Mouse (Mus musculus) kidney, postnatal 36 days (tissue): ENCODE data around the gene Cit.

Source experiments
- DNase-seq, 2 experiments: peaks; one replicate each; pipeline ENCODE4 v3.0.0; 2021 to 2022; ENCODE audit warnings: mixed read lengths in 2 of 2

Gene Cit

GRCm38 (mm10) chr5:116013821-116014220 lies 168.7 kb downstream of the Cit start:
- no peak for DNase-seq

GRCm38 (mm10) chr5:116014237-116014636 lies 169.2 kb downstream of the Cit start:
- DNase-seq, result no peak

GRCm38 (mm10) chr5:116016542-116016941 lies 171.5 kb downstream of the Cit start:
- no peak for DNase-seq

GRCm38 (mm10) chr5:116017391-116017790 lies 172.3 kb downstream of the Cit start:
- no peak for DNase-seq

GRCm38 (mm10) chr5:116018196-116018595 lies 173.1 kb downstream of the Cit start:
- DNase-seq, result no peak

GRCm38 (mm10) chr5:116018784-116019183 lies 173.7 kb downstream of the Cit start:
- DNase-seq, result peak; percentile 86 to 88

- peak; percentile 71 to 72 for DNase-seq
These were observed 174.3 kb downstream of the Cit start for GRCm38 (mm10) chr5:116019371-116019770.

- no peak for DNase-seq
These were observed 176.5 kb downstream of the Cit start for GRCm38 (mm10) chr5:116021552-116021951.

- DNase-seq, result no peak
These were observed 177.1 kb downstream of the Cit start for GRCm38 (mm10) chr5:116022131-116022530.

GRCm38 (mm10) chr5:116022658-116023200 lies 177.7 kb downstream of the Cit start:
- DNase-seq, result no peak

- peak; percentile 70 to 79 for DNase-seq
These were observed 178.2 kb downstream of the Cit start for GRCm38 (mm10) chr5:116023251-116023661.

GRCm38 (mm10) chr5:116023821-116024284 lies 178.8 kb downstream of the Cit start:
- peak in 1 of 2 experiments; percentile 52 for DNase-seq

- DNase-seq, result peak; percentile 95 to 96
These were observed 179.3 kb downstream of the Cit start, which contains the start of gene Prkab1 for GRCm38 (mm10) chr5:116024327-116024739. Gene Prkab1 (minus strand): TSS chr5:116024508.

- DNase-seq, result no peak
These were observed 181.0 kb downstream of the Cit start for GRCm38 (mm10) chr5:116026107-116026506.

- DNase-seq, result no peak
These were observed 181.5 kb downstream of the Cit start for GRCm38 (mm10) chr5:116026561-116026960.

GRCm38 (mm10) chr5:116029071-116029470 lies 184.0 kb downstream of the Cit start:
- no peak for DNase-seq

GRCm38 (mm10) chr5:116030566-116031189 lies 185.6 kb downstream of the Cit start:
- DNase-seq, result no peak

GRCm38 (mm10) chr5:116031190-116031577 lies 186.1 kb downstream of the Cit start:
- DNase-seq, result peak; percentile 62 to 86

- DNase-seq, result no peak
These were observed 191.4 kb downstream of the Cit start for GRCm38 (mm10) chr5:116036465-116036864.

GRCm38 (mm10) chr5:116037731-116038130 lies 192.7 kb downstream of the Cit start:
- no peak for DNase-seq

- DNase-seq, result no peak
These were observed 194.6 kb downstream of the Cit start for GRCm38 (mm10) chr5:116039706-116040105.

GRCm38 (mm10) chr5:116042241-116042640 lies 197.2 kb downstream of the Cit start:
- DNase-seq, result no peak

- DNase-seq, result no peak
These were observed 200.5 kb downstream of the Cit start for GRCm38 (mm10) chr5:116045581-116045980.

GRCm38 (mm10) chr5:116046246-116046645 lies 201.2 kb downstream of the Cit start:
- DNase-seq, result no peak

GRCm38 (mm10) chr5:116048321-116048720 lies 203.2 kb downstream of the Cit start:
- no peak for DNase-seq
